Comparison of ENCODE assay signal across 12 mouse cellular contexts in the genomic region with DNA sequence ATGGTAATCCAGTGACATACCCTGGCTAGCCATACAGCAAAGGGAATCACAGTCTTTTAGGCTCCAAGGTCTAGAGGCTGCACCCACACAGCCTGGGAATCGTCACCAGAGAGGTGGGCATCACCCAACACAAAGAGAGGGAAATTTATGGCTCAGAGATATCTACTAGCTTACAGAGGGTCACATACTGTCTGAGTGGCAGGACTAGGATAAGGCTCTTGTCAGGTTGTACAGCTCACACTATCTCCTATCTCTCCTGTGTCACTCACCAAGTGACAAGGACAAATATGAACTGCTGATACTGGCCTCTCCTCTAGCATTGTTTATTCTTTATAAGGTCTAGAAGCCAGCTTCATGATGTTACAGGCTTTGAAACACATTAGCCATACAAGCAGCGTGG.
"Had no signal": no experiment of that assay in that cellular context is flagged by ENCODE, and none has a peak within 500 bp of the region (broad histone marks: within the 10 kb centered on the region; RNA-seq: fewer than 3 reads in every experiment).

No protein-coding gene starts in this region.

- H3K4me1 ChIP-seq: intestine, embryonic 15.5 days; limb, embryonic 10.5 days had no signal

- H3K9me3 ChIP-seq: intestine, embryonic 15.5 days; limb, embryonic 10.5 days had no signal

- H3K36me3 ChIP-seq: intestine, embryonic 15.5 days had no signal

- H3K27ac ChIP-seq: intestine, embryonic 15.5 days; left cerebral cortex, adult 2 months; limb, embryonic 10.5 days had no signal

- ATAC-seq: intestine, embryonic 15.5 days; lung, postnatal 0 days had no signal

- H3K4me2 ChIP-seq: intestine, embryonic 15.5 days; midbrain, embryonic 11.5 days had no signal

- DNase-seq: kidney, adult 18-20 months; kidney, postnatal 10 days; kidney, postnatal 4 days; lung, adult 2 months; lung, postnatal 36 days; right cerebral cortex, postnatal 25 days; thymus, postnatal 25 days had no signal

- H3K27me3 ChIP-seq: intestine, embryonic 15.5 days had no signal

- H3K9ac ChIP-seq: intestine, embryonic 15.5 days had no signal

- H3K4me3 ChIP-seq: intestine, embryonic 15.5 days; left cerebral cortex, adult 2 months; limb, embryonic 10.5 days had no signal
